Mouse (Mus musculus) olfactory bulb, adult 2 months (tissue): ENCODE results near the gene Ppp1r13b.

Source experiments
- CTCF ChIP-seq: fragments of 200-500 bp; IDR thresholded peaks from 2 replicates; pipeline ENCODE4 v1.5.1; 2012; ENCODE audit warnings: low read depth, mild to moderate bottlenecking, low read length, moderate library complexity; ENCODE audit not compliant: insufficient read depth
- POLR2A ChIP-seq: fragments of 200-500 bp; IDR thresholded peaks from 2 replicates; pipeline ENCODE4 v1.6.1; 2012; ENCODE audit warnings: mild to moderate bottlenecking, low read depth, low read length, moderate library complexity; ENCODE audit not compliant: insufficient read depth

DNA sequence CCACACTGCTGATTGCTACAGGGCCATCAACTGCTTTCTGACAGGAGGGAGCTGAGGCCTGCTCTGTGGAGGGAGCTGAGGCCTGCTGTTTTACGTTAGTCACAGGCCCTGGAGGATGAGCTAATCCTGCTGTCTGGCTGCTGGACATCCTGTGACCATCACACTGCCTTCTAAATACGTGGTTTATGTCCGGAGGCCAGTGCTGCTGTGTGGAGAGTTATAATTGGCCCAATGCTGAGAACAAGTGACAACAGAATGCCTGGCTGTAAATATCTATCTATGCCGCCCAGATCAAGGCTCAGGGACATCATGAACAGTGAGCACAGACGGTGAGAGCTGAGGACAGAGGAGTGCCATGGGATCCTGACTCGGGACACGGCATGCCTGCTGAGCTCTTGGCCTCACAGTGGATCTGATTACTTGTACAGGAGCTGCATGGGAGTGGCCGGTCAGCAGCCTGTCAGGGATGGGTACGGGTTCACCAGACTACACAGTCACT lies 59.6 kb downstream of the Ppp1r13b start:
- TF ChIP-seq CTCF (no peak), POLR2A (no peak)
